Mouse (Mus musculus) thymus, postnatal 36 days (tissue): Measurements from ENCODE around the gene Slc25a22.
"Not testable (repeated sequence)": the region's sequence is repeated elsewhere in the genome, so short reads cannot be mapped to it uniquely, and the experiment has no call there.

Experiments used
- DNase-seq, 2 experiments: peaks; one replicate each; pipeline ENCODE4 v3.0.0; 2022; ENCODE audit warnings: mixed read lengths in 2 of 2

The Slc25a22 gene

DNA sequence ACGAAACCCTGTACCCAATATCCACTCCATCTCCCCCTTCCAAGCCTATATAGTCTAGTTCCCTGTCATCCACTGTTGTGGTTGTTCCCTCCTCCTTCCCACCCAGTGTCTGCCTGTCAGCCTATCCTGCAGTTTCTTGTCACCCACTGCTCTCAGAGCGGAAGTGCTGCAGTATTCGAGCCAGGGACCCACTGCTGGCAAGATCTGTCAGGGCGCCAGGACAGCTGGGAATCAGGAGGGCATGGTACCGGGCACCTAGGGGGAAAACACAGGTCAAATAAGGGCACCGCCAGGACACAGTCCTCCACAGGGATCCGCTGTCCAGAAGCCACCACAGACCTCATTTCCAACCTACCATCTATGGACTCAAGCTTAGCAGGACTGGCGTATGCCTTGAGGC lies 27.1 kb downstream of the Slc25a22 start:
- DNase-seq = peak in 1 of 2 experiments; percentile 7

DNA sequence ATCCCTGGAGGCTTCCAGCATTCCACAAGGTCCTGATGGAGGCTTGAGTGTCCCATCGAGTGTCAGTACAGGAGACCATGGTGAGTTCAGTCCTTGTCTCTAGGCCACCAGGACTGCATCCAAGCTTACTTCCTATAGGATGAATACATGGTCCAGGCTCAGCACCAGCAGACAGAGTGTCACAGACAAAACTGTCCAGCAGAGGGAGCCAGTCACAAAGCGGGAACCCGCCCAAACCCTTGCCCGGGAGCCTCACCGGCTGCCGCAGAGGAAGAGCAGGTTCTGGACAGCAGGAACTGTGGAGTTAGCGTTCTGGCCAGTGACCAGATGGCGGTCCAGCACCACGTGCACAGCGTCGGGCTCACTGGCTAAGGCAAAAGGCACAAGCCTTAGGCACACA lies 28.9 kb downstream of the Slc25a22 start:
- peak; percentile 74 to 78 for DNase-seq

GRCm38 (mm10) chr7:141407670-141408069 lies 30.0 kb downstream of the Slc25a22 start:
- DNase-seq = not testable (repeated sequence)

- no peak for DNase-seq
Measured at GRCm38 (mm10) chr7:141405466-141405865, 32.2 kb downstream of the Slc25a22 start.

- peak; percentile 51 to 52 for DNase-seq
Measured at GRCm38 (mm10) chr7:141403305-141403704, 34.4 kb downstream of the Slc25a22 start.

DNA sequence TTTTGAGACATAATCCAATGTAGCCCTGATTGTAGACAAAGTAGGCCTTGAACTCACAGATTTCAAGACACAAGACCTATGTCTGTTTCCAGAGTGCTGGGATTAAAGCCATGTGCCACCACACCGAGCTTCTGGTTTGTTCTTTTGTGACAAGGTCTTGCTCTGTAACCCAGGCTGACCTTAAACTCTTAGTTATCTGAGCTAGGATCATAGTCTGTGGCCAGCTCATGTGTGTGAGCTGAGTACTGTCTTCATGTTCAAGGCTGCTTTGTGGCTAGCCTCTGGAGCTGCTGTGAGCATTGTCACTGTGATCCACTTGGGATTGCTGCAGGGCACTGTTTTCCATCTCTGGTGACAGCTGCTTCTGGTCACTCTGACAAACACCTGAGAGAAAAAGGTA lies 42.3 kb downstream of the Slc25a22 start:
- DNase-seq = no peak

DNA sequence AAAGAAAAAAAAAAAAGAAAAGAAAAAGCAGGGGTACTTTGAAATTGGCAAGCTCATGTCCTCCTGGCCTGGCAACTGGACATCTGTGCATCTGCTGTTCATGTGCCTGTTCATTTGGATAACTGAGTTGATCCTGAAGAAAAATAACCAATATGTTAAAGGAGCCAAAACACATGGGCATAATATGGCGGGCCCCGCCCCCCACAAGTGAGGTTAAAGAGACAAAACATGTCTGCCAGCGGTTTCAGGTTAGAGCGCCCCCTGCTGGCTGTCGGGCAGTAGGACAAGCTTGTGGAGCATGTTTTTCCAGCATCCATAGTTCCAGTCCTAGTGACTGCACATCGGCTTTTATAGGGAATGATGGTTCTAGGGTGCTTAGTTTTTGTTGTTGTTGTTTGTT lies 42.9 kb downstream of the Slc25a22 start:
- peak; percentile 66 to 74 for DNase-seq

DNA sequence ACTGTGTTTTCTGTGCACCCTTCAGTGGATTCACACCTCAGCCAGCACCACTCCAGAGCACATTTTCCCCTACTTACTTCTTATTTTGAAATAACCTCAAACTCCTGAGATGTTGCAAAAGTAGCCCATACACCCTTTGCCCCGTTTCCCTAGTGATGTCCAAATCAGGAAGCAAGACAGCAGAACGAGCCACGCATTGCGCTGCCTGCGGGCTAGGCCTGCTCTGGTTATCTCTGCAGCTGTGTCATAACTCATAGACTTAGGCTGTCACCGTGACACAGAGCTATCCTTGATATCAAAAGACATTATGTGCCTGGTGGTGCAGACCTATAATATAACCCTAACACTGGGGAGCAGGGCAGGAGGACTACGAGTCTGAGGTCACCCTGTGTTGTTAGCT lies 43.5 kb downstream of the Slc25a22 start:
- no peak for DNase-seq

DNA sequence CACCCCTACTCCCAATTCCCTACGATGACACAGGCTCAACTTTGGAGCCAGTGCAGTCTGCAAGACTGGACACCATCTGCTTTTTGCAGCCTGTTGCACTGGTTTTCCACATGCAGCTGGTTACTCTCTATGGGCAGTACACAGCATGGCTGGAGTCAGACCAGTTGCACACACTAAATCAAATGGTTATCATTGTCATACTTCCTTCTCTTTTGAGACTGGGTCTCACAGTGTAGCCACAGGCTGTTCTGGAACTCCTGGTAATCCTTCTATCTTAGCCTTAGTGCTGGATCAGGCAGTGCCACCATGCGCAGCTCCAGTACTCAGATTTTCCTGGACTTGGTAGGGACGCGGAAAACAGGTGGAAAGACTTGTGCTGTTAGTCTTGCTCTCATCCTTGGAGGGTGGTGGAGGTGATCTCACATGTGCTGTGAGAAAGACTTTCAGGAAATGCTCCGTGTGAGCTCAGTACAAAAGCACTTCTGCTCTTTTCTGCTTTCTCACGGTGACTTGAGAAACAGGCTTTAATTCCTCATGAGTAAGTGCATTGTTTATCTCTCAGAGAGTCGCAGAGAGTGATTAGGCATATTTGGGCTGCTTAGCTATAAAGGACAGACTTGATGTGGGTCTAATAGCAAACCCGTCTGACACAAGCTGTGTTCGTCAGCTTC lies 45.0 kb downstream of the Slc25a22 start:
- no peak for DNase-seq

DNA sequence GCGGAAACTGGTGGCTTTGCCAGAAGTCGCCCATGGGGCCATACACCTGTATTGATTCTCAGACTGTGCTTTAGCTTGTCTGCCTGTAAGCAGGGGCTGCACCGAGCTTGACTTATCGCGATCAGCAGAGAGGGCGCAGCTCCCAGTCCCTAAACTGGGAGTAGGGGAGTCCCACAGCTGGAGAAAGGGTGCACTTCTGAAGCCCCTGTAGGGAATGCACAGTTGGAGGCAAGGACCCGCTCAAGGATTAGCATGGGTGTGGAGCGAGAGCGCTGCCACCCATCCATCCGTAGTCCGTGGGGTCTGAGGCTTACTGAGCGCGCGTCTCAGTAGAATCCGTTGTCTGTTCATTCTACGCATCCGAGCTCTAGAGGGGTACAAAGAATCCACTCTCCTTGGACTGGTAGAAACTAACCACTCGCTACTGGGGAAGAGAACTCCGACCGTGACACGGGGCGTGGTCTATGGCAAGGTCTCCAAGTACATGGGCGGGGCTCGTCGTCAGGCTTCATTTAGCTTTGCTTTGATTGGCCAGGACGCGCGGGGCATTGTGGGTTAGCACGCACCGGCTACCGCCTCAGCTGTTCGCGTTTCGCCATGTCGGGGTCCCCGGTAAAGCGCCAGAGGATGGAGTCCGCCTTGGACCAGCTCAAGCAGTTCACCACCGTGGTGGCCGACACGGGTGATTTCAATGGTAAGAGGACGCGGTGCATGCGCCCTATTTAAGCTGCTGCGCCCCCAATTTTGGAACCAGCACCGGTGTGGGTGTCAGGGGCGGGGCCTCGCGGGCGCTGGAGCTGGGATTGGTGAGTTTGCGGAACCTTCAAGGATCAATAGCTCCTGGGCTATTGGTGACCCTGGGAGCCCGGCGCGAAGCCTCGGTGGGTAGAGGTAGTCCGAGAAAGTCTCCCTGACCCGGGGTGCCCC lies 45.8 kb downstream of the Slc25a22 start, which contains the start of gene Taldo1:
Gene Taldo1, plus strand, starts transcription at position 575 of the 927 bp plus-strand sequence.
- peak; percentile 97 for DNase-seq

DNA sequence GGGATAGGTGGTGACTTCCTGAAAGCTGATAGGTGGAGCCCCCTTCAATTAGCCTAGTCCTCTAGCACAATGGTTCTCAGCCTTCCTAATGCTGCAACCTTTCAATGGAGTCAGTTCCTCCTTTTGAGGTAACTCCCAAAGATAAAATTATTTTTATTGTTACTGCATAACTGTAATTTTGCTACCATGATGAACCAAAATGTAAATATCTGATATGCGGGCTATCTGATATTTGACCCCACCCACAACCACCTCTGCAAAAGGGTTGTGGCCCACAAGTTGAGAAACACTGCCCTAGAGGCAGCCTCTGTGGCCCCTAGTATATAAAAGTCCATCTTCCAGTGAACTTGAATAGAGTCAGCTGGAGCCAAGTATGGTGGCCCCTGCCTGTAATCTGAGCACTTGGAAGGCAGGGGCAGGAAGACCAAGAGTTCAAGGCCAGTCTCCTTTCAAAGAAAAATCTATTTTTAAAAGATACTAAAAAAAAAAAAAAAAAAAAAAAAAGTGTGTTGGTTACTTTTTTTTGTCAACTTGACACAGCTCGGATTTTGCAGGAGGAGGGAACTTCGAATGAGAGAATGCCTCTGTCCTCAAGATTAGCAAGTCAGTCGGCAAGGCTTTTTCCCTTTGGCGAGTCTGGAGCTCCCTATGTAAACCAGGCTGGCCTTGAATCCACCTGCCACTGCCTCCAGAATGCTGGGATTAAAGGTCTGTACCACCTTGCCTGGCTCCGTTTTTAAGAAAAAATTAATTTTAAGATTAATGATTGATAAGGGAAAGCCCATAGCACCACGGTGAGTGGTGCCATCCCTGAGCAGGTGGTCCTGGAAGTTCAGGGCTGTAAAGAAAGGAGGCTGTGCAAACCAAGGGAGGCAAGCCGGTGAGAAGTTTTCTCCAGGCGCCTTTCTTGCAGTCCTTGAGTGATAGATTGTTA lies 47.1 kb downstream of the Slc25a22 start:
- no peak for DNase-seq

GRCm38 (mm10) chr7:141388487-141389109 lies 49.1 kb downstream of the Slc25a22 start:
- no peak for DNase-seq

DNA sequence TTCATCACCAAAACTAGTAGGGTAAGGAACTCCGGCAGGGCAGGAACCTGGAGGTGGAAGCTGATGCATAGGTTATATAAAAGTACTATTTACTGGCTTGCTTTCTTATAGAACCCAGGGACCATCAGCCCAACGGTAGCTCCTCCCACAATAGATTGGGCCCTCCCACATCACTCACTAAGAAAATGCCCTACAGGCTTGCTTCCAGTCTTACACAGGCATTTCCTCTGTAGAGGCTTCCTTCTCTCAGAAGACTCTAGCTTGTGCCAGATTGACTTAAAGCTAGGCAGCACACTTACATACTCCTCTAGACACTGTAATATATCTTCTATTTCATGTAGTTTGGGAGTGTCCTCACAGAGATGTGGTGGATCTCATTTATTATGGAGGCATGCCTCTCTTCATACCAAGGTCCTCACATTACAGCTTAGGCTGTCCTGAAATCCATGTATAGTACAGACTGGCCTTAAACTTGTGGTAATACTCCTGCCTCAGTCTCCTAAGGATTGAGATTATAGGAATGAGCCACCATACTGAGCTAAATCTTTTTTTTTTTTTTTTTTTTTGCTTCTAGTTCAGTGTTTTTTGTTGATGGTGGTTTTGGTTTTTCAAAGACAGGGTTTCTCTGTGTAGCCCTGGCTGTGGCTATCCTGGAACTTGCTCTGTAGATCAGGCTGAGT lies 49.7 kb downstream of the Slc25a22 start:
- DNase-seq = no peak

GRCm38 (mm10) chr7:141381068-141381835 lies 56.4 kb downstream of the Slc25a22 start:
- DNase-seq = no peak
